Mouse (Mus musculus): ENCODE data around the gene Supt5. TPM values are rescaled to one million over a fixed set of nuclear protein-coding genes. Genes with fewer than 3 reads are reported as not detected.

Supt5 gene
- total RNA-seq, 2 experiments from 2014 or later = 76.6 to 78.9 TPM

DNA sequence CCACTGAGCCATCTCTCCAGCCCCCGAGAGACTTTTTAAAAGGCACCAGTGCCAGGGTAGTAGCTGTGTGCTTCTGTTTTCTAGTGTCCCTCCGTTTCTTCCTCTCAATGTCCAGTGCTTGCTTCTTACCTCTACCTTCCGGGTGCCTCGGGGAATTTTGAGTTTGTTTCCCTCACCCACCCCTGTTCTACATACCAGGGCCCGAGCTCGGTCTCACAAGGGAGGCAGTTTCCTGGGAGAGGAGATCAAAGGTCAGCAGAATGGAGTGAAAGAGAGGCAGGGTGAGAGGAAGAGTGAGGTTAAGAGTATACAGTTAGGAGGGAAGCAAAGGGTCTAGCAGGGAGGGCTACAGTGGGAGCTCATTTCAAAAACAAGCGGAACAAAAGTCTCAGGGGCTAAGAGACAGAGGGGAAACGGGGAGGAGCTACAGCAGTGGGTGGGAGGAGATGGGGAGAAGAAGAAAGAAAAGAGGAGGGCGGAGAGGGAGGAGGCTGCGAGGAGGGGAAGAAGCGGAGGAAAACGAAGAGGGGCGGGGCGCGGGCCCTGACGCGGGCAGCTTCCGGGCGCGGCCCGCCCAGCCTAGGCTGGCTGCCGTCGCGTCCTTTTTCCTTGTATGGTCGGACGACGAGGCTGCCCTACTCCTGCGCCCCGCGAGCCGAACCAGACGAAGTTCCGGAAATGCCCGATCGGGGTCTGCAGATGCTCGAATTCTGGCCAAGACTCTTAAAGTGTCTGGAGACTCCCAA is 36.8 kb upstream of the Supt5 start:
- peak; percentile 85 to 92 for DNase-seq (ENCODE audit: low spot score in 2 of 2)

DNA sequence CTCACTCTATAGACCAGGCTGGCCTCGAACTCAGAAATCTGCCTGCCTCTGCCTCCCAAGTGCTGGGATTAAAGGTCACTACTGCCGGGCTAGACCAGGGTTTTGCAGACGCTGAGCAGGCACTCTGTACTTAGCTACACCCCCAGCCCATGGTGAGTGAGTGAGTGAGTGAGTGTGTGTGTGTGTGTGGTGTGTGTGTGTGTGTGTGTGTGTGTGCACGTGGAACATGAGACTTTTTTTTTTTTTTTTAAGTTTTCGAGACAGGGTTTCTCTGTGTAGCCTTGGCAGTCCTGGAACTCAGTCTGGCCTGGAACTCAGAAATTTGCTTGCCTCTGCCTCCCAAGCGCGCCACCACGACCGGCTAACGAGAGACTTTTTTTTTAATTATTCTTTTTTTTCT is 36.1 kb upstream of the Supt5 start:
- DNase-seq (ENCODE audit: low spot score in 2 of 2) = no peak

DNA sequence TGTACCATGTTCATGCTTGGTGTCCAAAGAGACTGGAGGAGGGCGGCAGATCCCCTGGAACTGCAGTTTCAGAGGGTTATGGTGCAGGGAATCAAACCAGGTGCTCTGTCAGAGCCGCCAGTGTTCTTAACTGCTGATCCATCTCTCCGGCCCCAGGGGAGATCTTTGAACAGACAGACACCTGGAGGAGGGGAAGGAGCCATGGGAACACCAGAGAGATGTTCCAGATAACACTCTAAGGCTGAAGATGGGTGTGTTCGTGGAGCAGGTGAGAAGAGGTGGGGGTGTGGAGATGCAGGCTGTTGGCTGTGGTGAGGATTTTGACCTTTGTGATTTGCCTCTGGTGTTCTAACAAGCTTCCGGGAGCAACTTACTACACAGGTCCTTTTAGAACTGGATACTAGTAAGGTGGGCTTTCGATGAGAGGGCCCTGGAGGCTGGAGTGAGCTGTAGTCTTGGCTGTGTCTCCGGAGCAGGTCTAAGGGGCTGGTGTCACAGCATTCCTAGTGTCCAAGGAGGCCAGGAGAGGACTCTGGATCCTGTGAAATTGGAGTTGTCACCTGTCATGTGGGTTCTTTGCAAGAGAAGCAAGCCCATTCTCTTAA is 35.4 kb upstream of the Supt5 start:
- DNase-seq (ENCODE audit: low spot score in 2 of 2) = no peak

DNA sequence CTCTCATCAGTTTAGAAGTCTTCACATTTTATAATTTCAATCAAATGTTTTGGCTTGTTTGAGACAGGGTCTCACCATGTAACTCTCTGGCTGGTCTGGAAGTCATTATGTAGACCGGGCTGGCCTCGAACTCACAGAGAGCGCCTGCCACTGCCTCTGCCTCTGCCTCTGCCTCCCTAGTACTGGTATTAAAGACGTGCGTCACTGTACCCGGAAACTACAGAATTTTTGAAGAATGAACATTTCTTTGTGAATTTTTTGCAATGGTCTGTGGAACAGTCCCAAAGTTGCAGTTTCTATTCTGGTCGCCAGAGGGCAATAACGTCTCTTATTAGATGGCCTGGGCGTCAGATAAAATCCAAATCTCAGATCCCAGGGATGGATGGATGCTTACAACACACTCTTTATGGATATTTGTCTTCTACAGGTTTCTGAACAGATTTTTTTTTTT is 34.6 kb upstream of the Supt5 start:
- DNase-seq (ENCODE audit: low spot score in 2 of 2) = peak in 1 of 2 experiments; percentile 80

DNA sequence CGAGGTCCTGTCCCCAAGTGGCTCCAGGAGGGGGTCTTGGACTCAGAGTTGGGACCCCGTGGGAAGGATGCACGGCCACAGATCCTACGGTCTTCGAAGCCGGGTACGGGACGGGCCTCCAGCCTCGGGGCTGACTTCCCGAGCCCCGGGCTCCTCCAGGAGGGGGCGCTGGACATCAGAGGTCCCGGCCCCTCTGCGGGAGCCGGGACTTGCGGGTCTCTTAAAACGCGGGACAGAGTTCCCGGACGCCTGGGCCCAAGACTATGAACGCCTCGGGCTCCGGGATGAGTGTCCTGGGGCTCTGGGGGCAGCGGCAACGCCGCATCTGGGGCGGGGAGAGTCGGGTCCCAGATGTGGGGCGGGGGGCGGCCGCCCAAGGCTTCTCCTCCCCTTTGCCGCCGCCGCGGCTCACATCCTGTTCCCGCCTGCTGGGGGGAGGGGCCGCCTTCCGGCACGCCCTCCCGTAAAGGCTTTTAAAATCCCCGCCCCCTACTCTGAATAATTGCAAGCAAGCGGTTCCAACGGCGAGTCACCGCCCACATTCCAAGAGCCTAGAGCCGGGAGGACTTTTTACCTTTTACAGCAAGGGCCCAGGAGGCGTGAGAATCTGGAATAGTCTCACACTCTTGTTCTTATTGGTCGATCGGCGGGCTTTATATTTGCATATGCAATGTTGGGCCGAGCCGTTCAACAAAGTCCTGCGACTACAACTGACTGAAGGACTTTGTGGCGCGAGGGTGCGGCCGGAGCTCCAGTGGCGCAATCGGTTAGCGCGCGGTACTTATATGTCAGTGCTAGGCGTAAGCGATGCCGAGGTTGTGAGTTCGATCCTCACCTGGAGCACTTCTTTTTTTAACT is 33.9 kb upstream of the Supt5 start, which contains the start of gene Plekhg2:
Gene Plekhg2, minus strand, starts transcription at position 349 of the 858 bp plus-strand sequence.
- DNase-seq (ENCODE audit: low spot score in 2 of 2) = peak; percentile 94 to 96

DNA sequence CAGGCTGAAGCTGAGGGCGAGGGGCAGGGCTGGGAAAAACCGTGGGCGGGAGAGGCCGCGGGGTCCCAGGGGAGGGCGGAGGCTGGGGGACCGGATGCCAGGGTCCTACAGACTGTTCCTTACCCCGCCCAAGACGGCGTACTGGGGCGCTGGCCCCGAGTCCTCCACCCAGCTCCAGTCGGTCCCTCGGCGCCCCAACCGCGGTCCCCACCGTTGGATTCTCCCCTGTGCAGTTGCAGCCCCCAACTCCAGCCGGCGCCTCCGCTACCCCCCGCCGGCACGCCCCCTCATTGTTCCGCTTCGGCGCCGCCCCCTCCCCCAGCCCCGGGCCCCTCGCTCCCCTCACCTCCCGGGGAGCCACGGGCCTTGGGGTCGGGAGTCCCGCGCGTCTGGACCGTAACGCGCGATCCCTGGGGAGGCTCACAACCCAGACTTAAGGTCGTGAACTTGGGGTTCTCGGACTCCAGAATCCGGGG is 33.0 kb upstream of the Supt5 start:
- DNase-seq (ENCODE audit: low spot score in 2 of 2) = peak; percentile 71 to 72

DNA sequence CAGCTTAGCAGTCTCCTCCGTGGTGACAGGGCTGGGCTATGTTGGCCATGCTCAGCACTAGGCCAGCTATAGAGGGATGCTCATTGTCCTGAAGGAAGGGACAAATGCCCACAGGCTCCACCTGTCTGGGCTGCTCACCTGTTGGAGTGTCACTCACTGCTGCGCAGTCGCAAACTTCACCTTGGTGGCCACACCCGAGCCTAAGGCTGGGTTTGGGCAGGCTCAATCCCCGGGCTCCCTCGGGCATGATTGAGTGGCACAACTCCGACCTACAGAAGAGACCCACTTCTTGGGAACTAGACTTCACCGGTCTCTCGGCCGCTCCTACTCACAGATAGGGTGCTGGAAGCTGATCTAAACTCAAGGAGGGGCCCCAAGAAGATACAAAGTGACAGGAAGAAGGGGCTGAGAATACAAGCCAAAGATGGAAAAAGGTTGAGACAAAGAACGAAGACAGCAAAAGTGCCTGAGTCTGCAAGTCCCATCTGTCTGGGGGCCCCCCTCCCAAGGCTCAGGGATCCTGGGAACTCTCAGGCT is 32.5 kb upstream of the Supt5 start:
- DNase-seq (ENCODE audit: low spot score in 2 of 2) = no peak

DNA sequence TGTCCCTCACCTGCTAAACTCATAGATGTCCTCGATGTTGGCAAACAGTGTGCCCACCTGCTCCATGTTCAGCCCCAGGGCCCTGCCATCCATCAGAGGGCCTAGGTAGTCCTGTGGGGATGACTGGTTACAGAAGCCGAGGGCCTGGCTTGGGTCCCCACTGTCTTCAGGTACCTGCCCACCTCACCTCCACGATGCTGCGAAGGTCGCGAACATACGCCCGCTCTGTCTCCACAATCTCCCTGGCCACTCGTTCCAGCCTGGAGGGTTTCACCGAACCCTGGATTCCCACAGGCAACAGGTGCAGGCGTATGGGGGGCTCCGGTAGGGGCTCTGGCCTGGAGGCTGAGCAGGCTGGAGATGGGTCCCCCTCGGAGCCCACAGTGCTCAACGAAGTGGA is 31.5 kb upstream of the Supt5 start:
- no peak for DNase-seq (ENCODE audit: low spot score in 2 of 2)

DNA sequence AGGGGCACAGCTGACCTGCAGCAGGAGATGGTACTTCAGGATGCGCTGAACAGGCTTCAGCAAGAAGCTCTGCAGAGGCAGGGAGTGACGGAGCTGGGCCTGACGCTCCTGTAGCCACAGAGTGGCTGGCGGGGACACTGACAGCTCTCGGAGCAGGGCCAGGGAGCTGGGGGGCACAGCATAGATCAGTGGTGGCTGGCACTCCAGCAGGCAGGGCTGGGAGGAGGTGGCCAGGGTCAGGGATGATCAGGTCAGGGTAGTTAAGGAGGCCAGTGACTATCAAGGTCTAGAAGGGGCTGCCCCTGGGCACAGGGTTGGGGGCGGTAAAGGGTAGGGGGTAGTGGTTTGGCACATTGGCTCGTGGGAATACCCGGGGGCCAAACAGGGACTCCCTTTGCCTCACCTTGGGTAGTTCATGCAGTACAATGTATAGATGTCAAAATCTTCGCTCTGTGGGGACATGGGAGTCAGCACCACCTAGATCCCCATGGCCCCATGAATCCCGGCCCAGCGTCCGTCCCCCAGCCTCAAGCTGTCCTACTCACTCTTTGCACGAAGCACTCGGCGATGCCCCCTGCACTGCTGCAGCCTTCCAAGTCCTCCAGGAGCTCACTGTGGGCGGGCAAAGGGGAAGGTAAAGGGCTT is 29.9 kb upstream of the Supt5 start:
- DNase-seq (ENCODE audit: low spot score in 2 of 2) = no peak

DNA sequence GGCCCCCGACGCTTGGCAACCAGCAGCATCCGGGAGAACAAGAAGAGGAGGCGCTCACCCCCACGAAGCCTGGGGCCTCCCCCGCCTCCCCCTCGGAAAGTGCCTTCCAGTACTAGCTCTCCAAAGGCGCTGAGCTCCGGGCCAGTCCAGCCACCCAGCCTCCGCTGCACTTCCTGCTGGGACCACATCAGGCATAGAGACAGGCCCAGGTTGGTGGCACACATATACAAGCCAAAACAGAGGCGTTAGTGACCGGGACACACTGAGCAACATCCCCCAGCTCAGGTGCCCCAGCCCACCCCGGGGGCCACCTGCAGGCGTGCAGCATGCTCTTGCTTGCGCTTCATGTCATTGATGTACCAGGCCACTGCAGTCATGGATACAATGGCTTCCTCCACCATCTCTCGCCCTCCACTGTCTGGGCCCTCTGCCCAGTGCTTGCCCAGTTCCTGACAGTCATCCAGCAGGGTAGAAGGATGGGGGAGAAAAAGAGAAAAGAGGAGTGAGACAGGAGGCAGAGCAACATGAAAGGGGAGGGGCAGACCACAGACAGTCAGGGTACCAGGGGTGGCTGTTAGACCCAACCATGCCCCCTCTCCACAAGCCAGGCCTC is 29.2 kb upstream of the Supt5 start:
- no peak for DNase-seq (ENCODE audit: low spot score in 2 of 2)

DNA sequence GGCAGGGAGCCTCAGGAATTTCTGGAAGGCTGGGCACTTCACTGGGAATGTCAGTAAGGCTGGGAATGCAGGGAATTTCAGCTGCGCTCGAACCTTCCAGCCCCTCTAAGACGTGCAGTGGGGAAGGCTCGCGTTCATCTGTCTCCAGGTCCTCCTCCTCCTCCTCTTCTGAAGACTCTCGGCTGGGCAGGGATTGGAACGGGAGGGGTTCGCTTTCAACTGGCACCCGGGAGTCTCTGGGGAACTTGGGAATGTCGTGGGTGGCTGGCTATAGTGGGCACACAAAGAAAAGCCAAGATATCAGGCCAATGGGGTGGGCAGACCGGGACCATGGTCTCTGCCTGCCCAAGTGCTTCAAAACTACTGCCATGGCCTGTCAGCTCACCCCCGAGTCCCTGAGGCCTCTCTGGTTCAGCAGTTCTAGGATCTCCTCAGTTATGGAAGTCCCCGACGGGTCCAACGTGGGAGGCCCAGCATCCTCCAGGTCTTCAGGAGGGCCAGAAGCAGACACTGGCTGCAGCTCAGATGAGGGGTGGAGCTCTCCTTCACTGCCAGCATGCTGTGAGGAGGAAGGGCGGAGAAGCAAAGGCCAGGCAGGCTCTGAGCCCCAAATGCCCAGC is 24.0 kb upstream of the Supt5 start:
- DNase-seq (ENCODE audit: low spot score in 2 of 2) = no peak

DNA sequence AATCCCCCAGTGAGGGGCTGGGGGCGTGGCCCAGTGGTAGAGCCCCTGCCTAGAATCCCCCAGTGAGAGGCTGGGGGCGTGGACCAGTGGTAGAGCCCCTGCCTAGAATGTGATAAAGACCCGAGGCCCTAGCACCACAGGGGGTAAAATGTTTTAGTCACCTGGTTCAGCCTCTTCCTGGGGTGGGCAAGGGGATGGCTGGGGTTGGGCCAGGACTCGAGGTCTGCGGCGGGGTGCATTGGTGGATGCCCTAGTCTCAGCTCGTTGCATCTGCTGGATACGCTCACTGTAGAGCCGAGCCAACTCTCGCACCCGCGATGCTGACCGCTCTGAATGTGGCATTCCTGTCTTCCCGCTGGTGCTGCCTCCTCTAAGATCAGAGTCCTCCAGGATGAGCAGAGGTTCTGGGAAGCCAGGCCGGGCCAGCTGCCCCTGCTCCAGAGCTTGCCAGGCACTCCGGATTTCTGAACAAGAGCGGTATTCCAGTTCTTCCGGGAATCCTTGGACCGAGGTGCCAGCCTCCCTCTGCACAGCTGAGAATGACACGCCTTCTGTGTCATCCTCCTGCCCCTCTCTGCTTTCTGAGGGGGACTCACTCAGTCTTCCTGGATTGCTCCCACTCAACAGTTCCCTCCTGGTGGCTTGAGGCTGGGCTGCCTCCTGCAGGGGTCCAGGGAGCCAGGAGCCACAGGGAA is 23.2 kb upstream of the Supt5 start:
- no peak for DNase-seq (ENCODE audit: low spot score in 2 of 2)

DNA sequence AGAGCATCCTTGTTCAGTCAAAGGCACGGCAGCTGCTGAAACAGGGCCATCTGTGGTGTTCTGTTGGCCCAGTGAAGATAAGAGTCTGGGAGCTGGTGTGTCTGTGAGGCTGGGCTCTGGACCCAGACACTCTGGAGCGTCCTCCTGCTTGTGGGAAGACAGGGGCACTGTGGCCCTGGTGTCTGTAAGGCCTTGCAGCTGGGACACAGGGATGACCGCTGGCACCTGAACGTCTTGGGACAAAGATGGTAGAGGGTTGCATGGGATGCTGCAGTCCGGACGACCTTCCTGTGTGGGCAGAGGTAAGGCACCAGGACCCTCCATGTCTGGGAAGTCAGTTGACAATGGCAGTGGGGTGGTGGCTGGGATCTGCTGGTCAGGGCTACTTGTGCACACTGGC is 21.7 kb upstream of the Supt5 start:
- DNase-seq (ENCODE audit: low spot score in 2 of 2) = no peak

DNA sequence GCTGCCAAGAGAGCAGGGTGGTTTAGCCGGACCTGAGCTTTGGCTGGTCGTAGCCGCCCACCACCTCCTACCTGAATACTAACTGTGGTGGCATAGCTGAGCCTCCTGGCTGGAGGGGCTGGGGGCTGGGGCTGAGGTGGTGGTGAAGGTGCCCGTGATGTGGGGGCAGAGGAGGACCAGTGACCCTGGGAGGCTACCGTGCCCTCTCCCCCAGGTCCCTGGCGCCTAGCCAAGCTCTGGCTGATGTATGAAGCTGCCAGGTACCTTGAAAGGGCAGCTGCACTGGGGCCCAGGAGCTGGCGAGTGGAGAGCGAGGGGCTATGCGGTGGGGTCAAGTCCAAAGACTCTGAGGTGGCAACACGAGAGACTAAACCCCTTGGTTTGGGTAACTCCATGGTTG is 21.3 kb upstream of the Supt5 start:
- DNase-seq (ENCODE audit: low spot score in 2 of 2) = no peak

DNA sequence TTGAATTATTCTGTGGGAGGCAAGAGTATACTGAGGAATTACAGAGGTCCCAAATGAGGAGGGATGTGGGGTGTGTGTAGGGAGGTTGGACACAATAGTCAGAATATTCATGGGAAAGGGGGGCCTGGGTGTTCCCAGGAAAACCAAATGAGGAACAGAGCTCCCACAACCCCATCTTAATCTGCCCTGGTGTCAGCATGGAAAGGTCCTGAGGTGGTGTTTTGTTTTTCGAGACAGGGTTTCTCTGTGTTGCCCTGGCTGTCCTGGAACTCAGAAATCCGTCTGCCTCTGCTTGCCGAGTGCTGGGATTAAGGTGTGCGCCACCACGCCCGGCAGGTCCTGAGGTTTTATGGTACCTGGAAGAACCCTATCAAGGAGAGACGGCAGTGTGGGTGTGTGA is 19.9 kb upstream of the Supt5 start:
- no peak for DNase-seq (ENCODE audit: low spot score in 2 of 2)

DNA sequence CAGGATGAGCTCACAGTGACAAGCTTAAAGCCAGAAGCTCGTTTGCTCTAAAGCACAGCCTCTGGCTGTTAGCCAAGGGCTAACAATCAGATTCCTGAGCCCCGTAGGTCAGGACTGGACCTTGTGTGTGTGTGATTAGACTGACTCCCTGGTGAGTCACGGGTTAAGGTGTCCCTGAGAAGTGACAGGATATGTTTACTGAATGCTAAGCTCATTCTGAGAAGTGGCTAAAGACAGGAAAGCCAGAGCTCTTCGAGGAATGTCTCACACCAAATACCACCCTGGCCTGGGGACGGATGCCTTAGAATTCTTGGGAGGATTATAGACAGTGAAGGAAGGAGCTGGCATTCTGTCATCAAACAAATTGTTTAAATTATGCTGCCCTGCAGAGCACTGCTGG is 19.4 kb upstream of the Supt5 start:
- DNase-seq (ENCODE audit: low spot score in 2 of 2) = peak in 1 of 2 experiments; percentile 15

DNA sequence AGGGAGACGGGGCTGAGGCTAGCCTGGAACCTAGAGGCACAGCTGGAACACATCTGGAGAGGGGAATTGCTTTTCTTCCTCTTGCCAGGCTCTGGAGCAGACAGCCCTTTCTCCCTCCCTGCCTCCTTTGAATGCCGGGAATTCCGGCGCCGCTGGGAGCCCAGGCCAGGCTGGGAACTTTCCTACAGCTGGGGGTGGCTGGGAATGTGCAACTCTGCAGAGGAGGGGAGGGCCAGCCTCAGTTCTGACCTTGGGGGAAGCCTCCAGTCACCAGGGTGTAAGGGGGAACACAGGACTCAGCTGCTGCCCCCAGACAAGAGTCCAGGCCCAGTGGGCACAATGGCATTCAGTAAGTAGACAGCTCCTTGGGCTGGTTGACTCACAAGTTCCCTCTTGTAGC is 18.4 kb upstream of the Supt5 start:
- DNase-seq (ENCODE audit: low spot score in 2 of 2) = peak; percentile 56 to 74

DNA sequence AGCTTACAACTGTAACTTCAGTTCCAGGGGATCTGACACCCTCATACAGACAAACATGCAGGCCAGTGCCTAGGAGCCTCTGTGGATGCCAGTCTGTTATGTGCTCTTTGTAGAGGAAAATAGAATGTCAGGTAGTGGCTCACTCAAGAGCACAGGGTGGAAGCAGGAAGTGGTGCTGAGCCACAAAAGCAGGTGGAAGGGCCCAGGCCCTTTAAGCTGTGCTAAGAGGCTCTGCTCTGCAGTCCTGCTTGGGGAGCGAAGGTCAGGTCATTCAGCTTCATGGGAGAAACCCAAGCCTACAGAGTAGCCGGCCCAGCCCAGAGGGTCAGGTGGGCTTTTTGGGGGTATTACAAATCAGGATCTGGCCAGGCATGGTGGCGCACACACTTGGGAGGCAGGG is 16.7 kb upstream of the Supt5 start:
- DNase-seq (ENCODE audit: low spot score in 2 of 2) = peak in 1 of 2 experiments; percentile 6

DNA sequence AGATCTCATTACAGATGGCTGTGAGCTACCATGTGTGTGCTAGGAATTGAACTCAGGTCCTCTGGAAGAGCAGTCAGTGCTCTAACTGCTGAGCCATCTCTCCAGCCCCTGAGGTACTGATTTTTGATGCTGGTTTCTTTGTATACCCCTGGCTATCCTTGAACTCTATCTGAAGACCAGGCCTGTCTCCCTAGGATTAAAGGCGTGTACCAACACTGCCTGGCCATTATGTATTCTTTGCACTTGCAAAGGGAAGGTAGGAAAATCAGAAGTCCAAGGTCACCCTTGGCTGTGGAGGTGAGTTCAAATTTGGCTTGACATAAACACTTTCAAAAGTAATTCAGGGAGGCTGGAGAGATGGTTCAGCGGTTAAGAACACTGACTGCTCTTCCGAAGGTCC is 16.1 kb upstream of the Supt5 start:
- DNase-seq (ENCODE audit: low spot score in 2 of 2) = no peak
